Mouse (Mus musculus): Measurements from ENCODE around the gene Bdp1. TPM values are rescaled to one million over a fixed set of nuclear protein-coding genes. Genes with fewer than 3 reads are reported as not detected.
"Not testable (repeated sequence)": the region's sequence is repeated elsewhere in the genome, so short reads cannot be mapped to it uniquely, and the experiment has no call there.

Bdp1 gene
- polyA plus RNA-seq, 1 experiment from 2014 or later: 26.4 TPM

DNA sequence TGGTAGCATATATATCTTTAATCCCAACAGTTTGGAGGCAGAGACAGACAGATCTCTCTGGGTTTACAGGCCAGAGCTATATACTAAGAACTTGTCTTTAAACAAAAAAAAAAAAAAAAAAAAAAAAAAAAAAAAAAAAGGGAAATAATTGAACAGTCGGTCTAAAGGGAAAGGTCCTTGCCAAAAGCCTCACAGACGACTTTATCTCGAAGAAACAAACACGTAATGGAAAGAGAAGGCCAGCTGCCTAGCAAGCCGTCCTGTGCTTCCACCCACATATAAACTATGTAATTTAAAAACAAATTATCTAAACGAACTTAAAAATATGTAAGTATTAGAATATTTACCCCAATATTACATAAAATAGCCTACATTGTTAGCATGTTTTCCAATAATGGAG is 36.0 kb downstream of the Bdp1 start:
- 86% methylated on average over 6 of the region's 6 CpGs for WGBS
- Histone ChIP-seq H3K4me1 (no peaks in the 10 kb centered on the region), H3K36me3 (peaks cover 89% of the 10 kb centered on the region), H3K9me3 (replicated peaks) (no peaks in the 10 kb centered on the region), H3K4me3 (no peak overlapping the region), H3K27me3 (ENCODE audit: low read depth, poor library complexity, severe bottlenecking) (no peaks in the 10 kb centered on the region), H3K27ac (replicated peaks) (no peak overlapping the region)
- no peak for DNase-seq (ENCODE audit: low spot score)

DNA sequence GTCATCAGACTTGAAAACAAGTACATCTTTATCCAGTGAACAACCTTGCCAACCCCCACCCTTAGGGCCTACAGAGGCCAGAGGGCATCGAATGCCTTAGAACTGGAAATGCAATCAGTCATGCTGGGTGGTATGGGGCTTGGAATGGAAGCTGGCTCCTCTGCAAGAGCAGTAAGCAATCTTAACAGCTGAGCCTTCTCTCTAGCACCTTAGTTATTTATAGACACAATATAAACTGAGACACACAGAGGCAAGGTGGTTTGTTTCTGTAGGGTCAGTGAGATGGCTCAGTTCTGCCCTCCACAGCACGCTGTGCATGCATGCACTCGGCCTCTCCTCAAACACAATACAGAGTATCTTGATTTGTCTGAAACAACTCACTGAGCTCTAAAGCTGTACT is 39.9 kb downstream of the Bdp1 start:
- Histone ChIP-seq H3K4me3 (no peak overlapping the region), H3K9me3 (replicated peaks) (no peaks in the 10 kb centered on the region), H3K36me3 (peaks cover 91% of the 10 kb centered on the region), H3K27ac (replicated peaks) (no peak overlapping the region), H3K27me3 (ENCODE audit: low read depth, poor library complexity, severe bottlenecking) (no peaks in the 10 kb centered on the region), H3K4me1 (no peaks in the 10 kb centered on the region)
- no peak for DNase-seq (ENCODE audit: low spot score)
- WGBS: 97% methylated on average over 3 of the region's 3 CpGs

GRCm38 (mm10) chr13:100057738-100058137 is 46.1 kb downstream of the Bdp1 start:
- H3K4me1 ChIP-seq; H3K27me3 ChIP-seq (ENCODE audit: low read depth, poor library complexity, severe bottlenecking); H3K27ac ChIP-seq (replicated peaks); H3K4me3 ChIP-seq; H3K9me3 ChIP-seq (replicated peaks); DNase-seq (ENCODE audit: low spot score): not testable (repeated sequence)
- 95% methylated on average over 8 of the region's 8 CpGs for WGBS
- peaks cover 97% of the 10 kb centered on the region for H3K36me3 ChIP-seq

GRCm38 (mm10) chr13:100026013-100026412 is 77.9 kb downstream of the Bdp1 start:
- Histone ChIP-seq H3K36me3 (peaks cover 93% of the 10 kb centered on the region), H3K27me3 (ENCODE audit: low read depth, poor library complexity, severe bottlenecking) (no peaks in the 10 kb centered on the region), H3K4me3 (no peak overlapping the region), H3K9me3 (replicated peaks) (no peaks in the 10 kb centered on the region), H3K4me1 (no peaks in the 10 kb centered on the region), H3K27ac (replicated peaks) (no peak overlapping the region)
- 91% methylated on average over 6 of the region's 6 CpGs for WGBS
- DNase-seq (ENCODE audit: low spot score): no peak

DNA sequence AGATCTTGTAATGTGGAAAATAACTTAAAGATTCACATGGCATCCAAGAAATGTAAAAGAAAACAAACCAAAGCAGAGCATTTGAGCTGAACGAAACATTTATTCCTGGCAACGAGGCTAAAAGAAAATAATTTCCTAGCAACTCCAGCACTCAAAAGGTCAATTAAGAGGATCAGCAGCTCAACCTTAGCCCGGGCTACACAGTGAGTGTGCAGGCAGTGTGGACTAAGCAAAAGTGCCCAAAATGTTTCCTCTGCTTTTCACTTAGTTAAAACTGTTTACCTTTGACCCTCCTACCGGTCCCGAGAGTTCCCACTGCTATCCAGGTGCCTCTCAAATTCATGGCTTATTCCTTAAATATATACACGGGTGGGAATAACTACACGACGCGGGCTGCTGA is 87.0 kb downstream of the Bdp1 start:
- Histone ChIP-seq H3K27ac (replicated peaks) (no peak overlapping the region), H3K4me3 (no peak overlapping the region), H3K4me1 (peaks cover 25% of the 10 kb centered on the region), H3K36me3 (peaks cover 18% of the 10 kb centered on the region), H3K27me3 (ENCODE audit: low read depth, poor library complexity, severe bottlenecking) (no peaks in the 10 kb centered on the region), H3K9me3 (replicated peaks) (no peaks in the 10 kb centered on the region)
- WGBS: 88% methylated on average over 9 of the region's 9 CpGs
- no peak for DNase-seq (ENCODE audit: low spot score)

- WGBS: 18% methylated on average over 8 of the region's 8 CpGs
- Histone ChIP-seq H3K4me3 (peak overlapping the region; percentile 83), H3K27ac (replicated peaks) (peak overlapping the region; percentile 87), H3K9me3 (replicated peaks) (no peaks in the 10 kb centered on the region), H3K36me3 (peaks cover 10% of the 10 kb centered on the region), H3K4me1 (peaks cover 25% of the 10 kb centered on the region), H3K27me3 (ENCODE audit: low read depth, poor library complexity, severe bottlenecking) (no peaks in the 10 kb centered on the region)
- DNase-seq (ENCODE audit: low spot score): no peak
These were observed 87.9 kb downstream of the Bdp1 start for GRCm38 (mm10) chr13:100015937-100016336.

GRCm38 (mm10) chr13:100014906-100015895 is 88.7 kb downstream of the Bdp1 start, which contains the start of gene Mccc2:
Gene Mccc2 (minus strand): TSS chr13:100015639.
- Histone ChIP-seq H3K27ac (replicated peaks) (peak within 1 kb of the TSS; percentile 87), H3K4me1 (peaks cover 25% of the 10 kb centered on the region), H3K9me3 (replicated peaks) (no peaks in the 10 kb centered on the region), H3K27me3 (ENCODE audit: low read depth, poor library complexity, severe bottlenecking) (no peaks in the 10 kb centered on the region), H3K36me3 (peaks cover 5% of the 10 kb centered on the region), H3K4me3 (peak within 1 kb of the TSS; percentile 83)
- DNase-seq (ENCODE audit: low spot score): peak; percentile 92
- WGBS: 5% methylated on average over 47 of the region's 47 CpGs

- DNase-seq (ENCODE audit: low spot score): no peak
- Histone ChIP-seq H3K36me3 (no peaks in the 10 kb centered on the region), H3K9me3 (replicated peaks) (no peaks in the 10 kb centered on the region), H3K27ac (replicated peaks) (no peak overlapping the region), H3K4me1 (no peaks in the 10 kb centered on the region), H3K27me3 (ENCODE audit: low read depth, poor library complexity, severe bottlenecking) (no peaks in the 10 kb centered on the region), H3K4me3 (no peak overlapping the region)
- WGBS: 90% methylated on average over 12 of the region's 12 CpGs
These were observed 97.9 kb downstream of the Bdp1 start for GRCm38 (mm10) chr13:100005911-100006496.

GRCm38 (mm10) chr13:100001790-100002196 is 102.1 kb downstream of the Bdp1 start:
- no peaks in the 10 kb centered on the region for H3K4me1 ChIP-seq
- H3K9me3 ChIP-seq (replicated peaks): no peaks in the 10 kb centered on the region
- no peak overlapping the region for H3K27ac ChIP-seq (replicated peaks)
- no peaks in the 10 kb centered on the region for H3K27me3 ChIP-seq (ENCODE audit: low read depth, poor library complexity, severe bottlenecking)
- DNase-seq (ENCODE audit: low spot score): peak; percentile 64
- no peaks in the 10 kb centered on the region for H3K36me3 ChIP-seq
- 40% methylated on average over 5 of the region's 5 CpGs for WGBS
- no peak overlapping the region for H3K4me3 ChIP-seq

- H3K4me1 ChIP-seq: no peaks in the 10 kb centered on the region
These were observed 104.8 kb downstream of the Bdp1 start for GRCm38 (mm10) chr13:99999078-99999477.

DNA sequence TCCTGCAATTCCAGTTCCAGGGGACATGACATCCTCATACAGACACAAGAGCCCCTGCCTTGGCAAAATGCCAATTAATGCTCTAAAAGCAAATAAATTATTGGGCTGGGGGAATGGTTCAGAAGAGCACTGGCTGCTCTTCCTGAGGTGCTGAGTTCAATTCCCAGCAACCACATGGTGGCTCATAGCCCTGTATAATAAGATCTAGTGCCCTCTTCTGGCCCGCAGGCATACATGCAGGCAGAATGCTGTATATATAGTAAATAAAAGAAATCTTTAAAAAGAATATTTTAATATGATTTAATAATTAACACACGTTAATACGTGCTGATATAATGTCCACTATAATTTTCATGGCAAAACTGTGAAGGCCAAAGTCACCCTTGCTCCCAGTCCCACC is 105.8 kb downstream of the Bdp1 start:
- 74% methylated on average over 3 of the region's 3 CpGs for WGBS

More at GRCm38 (mm10) chr13:99999078-99999477, 104.8 kb downstream of the Bdp1 start:
- DNase-seq (ENCODE audit: low spot score): no peak
- Histone ChIP-seq H3K36me3 (no peaks in the 10 kb centered on the region), H3K9me3 (replicated peaks) (no peaks in the 10 kb centered on the region), H3K27ac (replicated peaks) (no peak overlapping the region), H3K4me3 (no peak overlapping the region), H3K27me3 (ENCODE audit: low read depth, poor library complexity, severe bottlenecking) (no peaks in the 10 kb centered on the region)
- 94% methylated on average over 3 of the region's 3 CpGs for WGBS

GRCm38 (mm10) chr13:99989592-99989991 is 114.3 kb downstream of the Bdp1 start:
- H3K4me1 ChIP-seq: no peaks in the 10 kb centered on the region
- no peaks in the 10 kb centered on the region for H3K27me3 ChIP-seq (ENCODE audit: low read depth, poor library complexity, severe bottlenecking)
- 91% methylated on average over 4 of the region's 4 CpGs for WGBS
- no peaks in the 10 kb centered on the region for H3K9me3 ChIP-seq (replicated peaks)
- H3K27ac ChIP-seq (replicated peaks): no peak overlapping the region
- DNase-seq (ENCODE audit: low spot score): no peak
- peaks cover 22% of the 10 kb centered on the region for H3K36me3 ChIP-seq
- H3K4me3 ChIP-seq: no peak overlapping the region

More for the DNA sequence above, 105.8 kb downstream of the Bdp1 start:
- no peaks in the 10 kb centered on the region for H3K27me3 ChIP-seq (ENCODE audit: low read depth, poor library complexity, severe bottlenecking)
- H3K9me3 ChIP-seq (replicated peaks): no peaks in the 10 kb centered on the region
- no peak overlapping the region for H3K4me3 ChIP-seq
- no peaks in the 10 kb centered on the region for H3K36me3 ChIP-seq
- H3K27ac ChIP-seq (replicated peaks): no peak overlapping the region
- no peaks in the 10 kb centered on the region for H3K4me1 ChIP-seq
- no peak for DNase-seq (ENCODE audit: low spot score)

GRCm38 (mm10) chr13:99983320-99983719 is 120.5 kb downstream of the Bdp1 start:
- H3K4me3 ChIP-seq: no peak overlapping the region
- H3K27ac ChIP-seq (replicated peaks): no peak overlapping the region
- no peak for DNase-seq (ENCODE audit: low spot score)
- peaks cover 7% of the 10 kb centered on the region; the same call in 1 of the 2 replicates for H3K4me1 ChIP-seq
- H3K9me3 ChIP-seq (replicated peaks): no peaks in the 10 kb centered on the region
- no peaks in the 10 kb centered on the region for H3K27me3 ChIP-seq (ENCODE audit: low read depth, poor library complexity, severe bottlenecking)
- peaks cover 19% of the 10 kb centered on the region for H3K36me3 ChIP-seq
- 89% methylated on average over 1 of the region's 1 CpGs for whole genome bisulfite sequencing
